Mouse (Mus musculus) Muller cell, postnatal 12 days (primary cell): Measurements from ENCODE around the gene Fam181b.
A peak's percentile ranks its signal among the peaks of the same experiment; 100 is the strongest.

Experiments used
- DNase-seq: peaks from one replicate; pipeline ENCODE4 v3.0.0-alpha.2; 2015; ENCODE audit errors: inconsistent ontology term

Fam181b gene

GRCm38 (mm10) chr7:93079785-93080730 is at the start of gene Fam181b:
Gene Fam181b (plus strand): TSS chr7:93079865.
- DNase-seq: peak; percentile 90

GRCm38 (mm10) chr7:93037763-93038471 is 41.7 kb upstream of the Fam181b start:
- DNase-seq: peak; percentile 88

GRCm38 (mm10) chr7:93038472-93038828 is 41.2 kb upstream of the Fam181b start:
- DNase-seq: peak; percentile 56

- no peak for DNase-seq
Measured at GRCm38 (mm10) chr7:93039542-93039941, 40.1 kb upstream of the Fam181b start.

- DNase-seq: no peak
Measured at GRCm38 (mm10) chr7:93044359-93044758, 35.3 kb upstream of the Fam181b start.

GRCm38 (mm10) chr7:93044788-93045187 is 34.9 kb upstream of the Fam181b start:
- no peak for DNase-seq

GRCm38 (mm10) chr7:93060831-93061230 is 18.8 kb upstream of the Fam181b start:
- no peak for DNase-seq

- DNase-seq: no peak
Measured at GRCm38 (mm10) chr7:93061747-93062146, 17.9 kb upstream of the Fam181b start.

- DNase-seq: peak; percentile 80
Measured at GRCm38 (mm10) chr7:93062189-93062588, 17.5 kb upstream of the Fam181b start.

GRCm38 (mm10) chr7:93067464-93068015 is 12.1 kb upstream of the Fam181b start:
- no peak for DNase-seq

GRCm38 (mm10) chr7:93076435-93076960 is 3.2 kb upstream of the Fam181b start:
- no peak for DNase-seq

GRCm38 (mm10) chr7:93079420-93079784 is 263 bp upstream of the Fam181b start:
- DNase-seq: no peak

GRCm38 (mm10) chr7:93080731-93081430 is 1.2 kb downstream of the Fam181b start:
- DNase-seq: no peak

- DNase-seq: peak; percentile 94
Measured at GRCm38 (mm10) chr7:93093371-93094058, 13.8 kb downstream of the Fam181b start.

GRCm38 (mm10) chr7:93095511-93095910 is 15.8 kb downstream of the Fam181b start:
- peak; percentile 82 for DNase-seq

GRCm38 (mm10) chr7:93104776-93105340 is 25.2 kb downstream of the Fam181b start:
- DNase-seq: no peak

- DNase-seq: no peak
Measured at GRCm38 (mm10) chr7:93110370-93110965, 30.8 kb downstream of the Fam181b start.

GRCm38 (mm10) chr7:93111056-93111455 is 31.4 kb downstream of the Fam181b start:
- DNase-seq: no peak

- no peak for DNase-seq
Measured at GRCm38 (mm10) chr7:93117561-93117960, 37.9 kb downstream of the Fam181b start.

- no peak for DNase-seq
Measured at GRCm38 (mm10) chr7:93123936-93124335, 44.3 kb downstream of the Fam181b start.
